Comparison of ENCODE assay signal across 7 mouse cellular contexts in genomic region chr4:122959816-122960215, GRCm38 (mm10). TPM values are rescaled to one million over a fixed set of nuclear protein-coding genes. Genes with fewer than 3 reads are reported as not detected.
A peak's percentile ranks its signal among the peaks of the same experiment; 100 is the strongest.
DNase-seq lines count a peak whose midpoint lies in the region; ATAC-seq and TF ChIP-seq lines count a peak whose summit lies in the region.

No protein-coding gene starts in this region.

- H3K27ac ChIP-seq in lung, postnatal 0 days (ENCODE audit: low read length), result no peak overlapping the region
- H3K27ac ChIP-seq in forebrain, embryonic 14.5 days (ENCODE audit: low read depth, low read length), result peak overlapping the region; percentile 27; the same call in 1 of the 2 replicates
- H3K27ac ChIP-seq in liver, embryonic 15.5 days (replicated peaks), result no peak overlapping the region

- H3K4me3 ChIP-seq in lung, postnatal 0 days (ENCODE audit: low read depth, low read length), result peak overlapping the region; percentile 36; the same call in 1 of the 2 replicates
- peak overlapping the region; percentile 62 for H3K4me3 ChIP-seq in forebrain, embryonic 14.5 days (ENCODE audit: low read depth, low read length)
- H3K4me3 ChIP-seq in liver, embryonic 15.5 days (replicated peaks), result peak overlapping the region; percentile 41; the same call in 1 of the 2 replicates

- no peak for TF ChIP-seq CTCF in lung, postnatal 0 days (IDR thresholded peaks at IDR 0.05)

- intact Hi-C loops in left cerebral cortex, postnatal 14 days (cut with DNase I), result no loop called here

- H3K9ac ChIP-seq in lung, postnatal 0 days (replicated peaks; ENCODE audit: low read depth), result no peak overlapping the region
- peak overlapping the region; percentile 74 for H3K9ac ChIP-seq in forebrain, embryonic 14.5 days (ENCODE audit: low read length)
- no peak overlapping the region for H3K9ac ChIP-seq in liver, embryonic 15.5 days

- no peak for TF ChIP-seq EP300 in lung, postnatal 0 days (IDR thresholded peaks at IDR 0.05)

- H3K27me3 ChIP-seq in lung, postnatal 0 days (replicated peaks; ENCODE audit: insufficient read depth, low read length), result peaks cover 52% of the 10 kb centered on the region
- 0 out of 2 replicates have a peak, but pooled peaks cover 3% of the 10 kb centered on the region for H3K27me3 ChIP-seq in forebrain, embryonic 14.5 days (replicated peaks; ENCODE audit: control insufficient read depth, insufficient read depth, low read length)
- peaks cover 64% of the 10 kb centered on the region for H3K27me3 ChIP-seq in liver, embryonic 15.5 days

- ATAC-seq in lung, postnatal 0 days, result no peak
- peak; percentile 5; the same call in 1 of the 2 replicates for ATAC-seq in forebrain, embryonic 14.5 days
- ATAC-seq in liver, embryonic 15.5 days (ENCODE audit: insufficient read depth), result no peak

- no peaks in the 10 kb centered on the region for H3K36me3 ChIP-seq in lung, postnatal 0 days (ENCODE audit: insufficient read depth, low read length)
- peaks cover 8% of the 10 kb centered on the region; the same call in 1 of the 2 replicates for H3K36me3 ChIP-seq in forebrain, embryonic 14.5 days (ENCODE audit: control insufficient read depth, insufficient read depth, low read length)
- no peaks in the 10 kb centered on the region for H3K36me3 ChIP-seq in liver, embryonic 15.5 days (replicated peaks)

- 9% methylated on average over 8 of the region's 8 CpGs for WGBS in lung, postnatal 0 days
- WGBS in forebrain, embryonic 14.5 days, result 4% methylated on average over 8 of the region's 8 CpGs
- 19% methylated on average over 8 of the region's 8 CpGs for WGBS in liver, embryonic 15.5 days (ENCODE audit: insufficient replicate concordance)

- H3K9me3 ChIP-seq in lung, postnatal 0 days (ENCODE audit: low read length), result no peaks in the 10 kb centered on the region
- H3K9me3 ChIP-seq in forebrain, embryonic 14.5 days (replicated peaks; ENCODE audit: control insufficient read depth, low read length), result no peaks in the 10 kb centered on the region
- no peaks in the 10 kb centered on the region for H3K9me3 ChIP-seq in liver, embryonic 15.5 days (replicated peaks)

- peak overlapping the region; percentile 66 for H3K4me2 ChIP-seq in lung, postnatal 0 days (replicated peaks; ENCODE audit: low read depth, low read length)
- H3K4me2 ChIP-seq in forebrain, embryonic 14.5 days (ENCODE audit: low read length), result peak overlapping the region; percentile 99
- peak overlapping the region; percentile 70 for H3K4me2 ChIP-seq in liver, embryonic 15.5 days

- peaks cover 18% of the 10 kb centered on the region for H3K4me1 ChIP-seq in lung, postnatal 0 days (ENCODE audit: insufficient read depth, low read depth, low read length)
- peaks cover 44% of the 10 kb centered on the region for H3K4me1 ChIP-seq in forebrain, embryonic 14.5 days (ENCODE audit: control insufficient read depth, insufficient read depth, low read length)
- H3K4me1 ChIP-seq in liver, embryonic 15.5 days (replicated peaks), result peaks cover 22% of the 10 kb centered on the region

- DNase-seq in lung, postnatal 0 days (ENCODE audit: low spot score), result no peak
- DNase-seq in lung, postnatal 10 days, result no peak
- DNase-seq in forebrain, embryonic 14.5 days (ENCODE audit: low spot score), result peak; percentile 39
- DNase-seq in spleen, postnatal 14 days (ENCODE audit: low spot score in 2 of 2), result no peak
- no peak for DNase-seq in right cerebral cortex, postnatal 25 days
- DNase-seq in left cerebral cortex, postnatal 14 days (ENCODE audit: low spot score in 2 of 2), result no peak

RNA-seq across cellular contexts. Expression of gene Mfsd2a, which starts 1.2 kb away (rescaled TPM):
- polyA plus RNA-seq in lung, postnatal 0 days (2015; fragmentation: Nextera tagmentation; extraction: Ambion mirVana), result 0.38 and 1.2 TPM in 2 replicates
- 31.3 and 36.8 TPM in 2 replicates for polyA plus RNA-seq in forebrain, embryonic 14.5 days (2014; fragmentation: Nextera tagmentation; extraction: Ambion mirVana)
- 0.05 and 0.06 TPM in 2 replicates for polyA plus RNA-seq in liver, embryonic 15.5 days (2015; fragmentation: Nextera tagmentation; extraction: Ambion mirVana)
- 10 to 100 TPM; 57.2 to 63.3 TPM for total RNA-seq in left cerebral cortex, postnatal 14 days (2021)

RNA-seq across cellular contexts. Expression of gene Mycl, which starts 35.6 kb away (rescaled TPM):
- 6.0 and 8.1 TPM in 2 replicates for polyA plus RNA-seq in lung, postnatal 0 days (2015; fragmentation: Nextera tagmentation; extraction: Ambion mirVana)
- 70.5 and 77.4 TPM in 2 replicates for polyA plus RNA-seq in forebrain, embryonic 14.5 days (2014; fragmentation: Nextera tagmentation; extraction: Ambion mirVana)
- polyA plus RNA-seq in liver, embryonic 15.5 days (2015; fragmentation: Nextera tagmentation; extraction: Ambion mirVana), result 0.89 and 1.2 TPM in 2 replicates
- 10 to 100 TPM; 20.6 to 23.4 TPM for total RNA-seq in left cerebral cortex, postnatal 14 days (2021)

RNA-seq across cellular contexts. Expression of gene Trit1, which starts 56.6 kb away (rescaled TPM):
- polyA plus RNA-seq in lung, postnatal 0 days (2015; fragmentation: Nextera tagmentation; extraction: Ambion mirVana), result 10.7 and 11.1 TPM in 2 replicates
- 29.4 and 32.7 TPM in 2 replicates for polyA plus RNA-seq in forebrain, embryonic 14.5 days (2014; fragmentation: Nextera tagmentation; extraction: Ambion mirVana)
- polyA plus RNA-seq in liver, embryonic 15.5 days (2015; fragmentation: Nextera tagmentation; extraction: Ambion mirVana), result 5.7 and 6.3 TPM in 2 replicates
- 10 to 100 TPM; 22.8 to 22.9 TPM for total RNA-seq in left cerebral cortex, postnatal 14 days (2021)

Comparison
In these comparisons a context has a peak if more than half of its experiments do, and no peak if none do; other contexts are left out.
1. RNA of gene Mfsd2a, which starts 1.2 kb away (polyA plus RNA-seq): 31.3 to 36.8 TPM in forebrain, embryonic 14.5 days; 0.38 to 1.2 TPM in lung, postnatal 0 days and 0.05 to 0.06 TPM in liver, embryonic 15.5 days; every median in the first group is over 10 times any median in the second.
2. Peak in every context shown above with its lines, with median percentiles within 50 percentile points of each other: H3K4me2 ChIP-seq and H3K4me3 ChIP-seq.